Mouse (Mus musculus): ENCODE results near the gene Enpp4. TPM values are rescaled to one million over a fixed set of nuclear protein-coding genes. Genes with fewer than 3 reads are reported as not detected.

The Enpp4 gene
- polyA plus RNA-seq (2017; shearing (Covaris generic)) = 12.6 TPM

DNA sequence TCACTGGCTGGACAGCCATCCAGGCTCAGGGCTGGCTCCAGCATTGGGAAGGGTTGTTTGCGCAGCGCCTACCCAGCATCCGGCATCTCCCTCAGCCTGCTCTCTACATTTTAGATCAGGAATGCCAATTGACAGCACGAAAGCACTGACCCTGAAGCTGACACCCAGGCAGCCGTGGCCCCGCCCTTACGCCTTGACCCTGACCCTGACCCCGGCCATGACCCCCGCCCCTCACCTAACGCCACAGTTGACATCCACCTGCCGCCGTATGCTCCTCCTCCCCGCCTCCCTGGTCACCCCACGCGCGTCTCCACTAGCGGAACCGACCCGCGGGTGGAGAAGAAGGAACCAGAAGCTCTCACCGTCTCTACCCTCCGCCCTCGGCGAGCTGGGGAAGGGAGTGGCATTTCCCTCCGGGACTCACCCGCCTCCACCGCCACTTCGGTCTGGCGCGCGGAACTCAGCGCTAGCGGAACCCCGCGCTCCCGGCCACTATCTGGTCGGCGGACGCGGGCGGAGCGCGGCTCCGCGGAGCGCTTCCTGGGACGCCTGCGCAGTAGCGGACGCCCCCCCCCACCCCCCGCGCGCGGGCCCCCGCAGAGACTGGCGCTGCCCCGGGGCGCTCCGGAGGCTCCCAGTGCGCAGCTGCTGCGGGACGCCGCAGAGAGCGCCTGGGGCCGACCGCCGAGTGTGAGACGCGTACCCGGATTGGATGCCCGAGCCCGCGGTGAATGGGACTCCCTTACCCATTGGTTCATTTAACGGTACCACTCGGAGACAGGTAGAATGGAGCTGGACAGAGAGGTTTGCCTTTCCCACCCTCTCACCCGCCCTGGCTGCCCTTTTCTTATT, at the start of gene Enpp4:
Gene Enpp4 (minus strand): TSS at position 523 of the 852 bp plus-strand sequence.

GRCm38 (mm10) chr17:44078631-44079350, 26.8 kb downstream of the Enpp4 start, which contains the start of gene Enpp5:
Enpp5 (plus strand) TSS chr17:44078813.

Other genes starting within 250 kb of the Enpp4 start
- 17.2 TPM for gene Enpp5, start 27.0 kb downstream of the Enpp4 start, polyA plus RNA-seq (2017; shearing (Covaris generic))
- gene Clic5, start 82.8 kb upstream of the Enpp4 start, polyA plus RNA-seq (2017; shearing (Covaris generic)) = 0.20 TPM

Data from activated CD4-positive, CD25-positive, alpha-beta regulatory T cell, adult 9 weeks (primary cell).